Mouse (Mus musculus) kidney, postnatal 36 days (tissue): ENCODE data around the gene Tbx21.

Experiments used
- DNase-seq, 2 experiments: peaks; one replicate each; pipeline ENCODE4 v3.0.0; 2021 to 2022; ENCODE audit warnings: mixed read lengths in 2 of 2

Gene Tbx21

GRCm38 (mm10) chr11:97114671-97115601 lies at the start of gene Tbx21:
Gene Tbx21 (minus strand): TSS chr11:97115331.
- DNase-seq, result peak in 1 of 2 experiments; percentile 21

GRCm38 (mm10) chr11:97160341-97160740 lies 45.2 kb upstream of the Tbx21 start:
- DNase-seq, result no peak

- DNase-seq, result no peak
Observed at GRCm38 (mm10) chr11:97156999-97157398, 41.9 kb upstream of the Tbx21 start.

GRCm38 (mm10) chr11:97152662-97153287 lies 37.6 kb upstream of the Tbx21 start:
- no peak for DNase-seq

- peak; percentile 40 to 75 for DNase-seq
Observed at GRCm38 (mm10) chr11:97152023-97152426, 36.9 kb upstream of the Tbx21 start.

GRCm38 (mm10) chr11:97151343-97151801 lies 36.2 kb upstream of the Tbx21 start, which contains the start of gene Tbkbp1:
Gene Tbkbp1 (minus strand): TSS chr11:97151495.
- peak in 1 of 2 experiments; percentile 48 for DNase-seq

- DNase-seq, result peak; percentile 60 to 70
Observed at GRCm38 (mm10) chr11:97150411-97151330, 35.5 kb upstream of the Tbx21 start.

GRCm38 (mm10) chr11:97149995-97150410 lies 34.9 kb upstream of the Tbx21 start:
- DNase-seq, result peak; percentile 90

GRCm38 (mm10) chr11:97149026-97149425 lies 33.9 kb upstream of the Tbx21 start:
- peak in 1 of 2 experiments; percentile 10 for DNase-seq

GRCm38 (mm10) chr11:97148591-97148990 lies 33.5 kb upstream of the Tbx21 start:
- DNase-seq, result peak in 1 of 2 experiments; percentile 26

- DNase-seq, result no peak
Observed at GRCm38 (mm10) chr11:97147333-97147732, 32.2 kb upstream of the Tbx21 start.

GRCm38 (mm10) chr11:97146724-97147123 lies 31.6 kb upstream of the Tbx21 start:
- DNase-seq, result peak; percentile 51 to 85

GRCm38 (mm10) chr11:97145951-97146350 lies 30.8 kb upstream of the Tbx21 start:
- DNase-seq, result no peak

GRCm38 (mm10) chr11:97145320-97145719 lies 30.2 kb upstream of the Tbx21 start:
- no peak for DNase-seq

GRCm38 (mm10) chr11:97143196-97143900 lies 28.2 kb upstream of the Tbx21 start:
- no peak for DNase-seq

GRCm38 (mm10) chr11:97142159-97142608 lies 27.1 kb upstream of the Tbx21 start:
- no peak for DNase-seq

- no peak for DNase-seq
Observed at GRCm38 (mm10) chr11:97140811-97141210, 25.7 kb upstream of the Tbx21 start.

GRCm38 (mm10) chr11:97139256-97139655 lies 24.1 kb upstream of the Tbx21 start:
- peak in 1 of 2 experiments; percentile 14 for DNase-seq

- peak; percentile 31 to 70 for DNase-seq
Observed at GRCm38 (mm10) chr11:97138554-97139226, 23.6 kb upstream of the Tbx21 start.

GRCm38 (mm10) chr11:97133270-97133669 lies 18.1 kb upstream of the Tbx21 start:
- DNase-seq, result no peak

- no peak for DNase-seq
Observed at GRCm38 (mm10) chr11:97132185-97132584, 17.1 kb upstream of the Tbx21 start.
